Mouse (Mus musculus) heart, adult 11 months (tissue): Measurements from ENCODE around the gene Alkbh5.
A peak's percentile ranks its signal among the peaks of the same experiment; 100 is the strongest.

ENCODE experiments used
- DNase-seq: peaks from one replicate; pipeline ENCODE4 v3.0.0; 2022

Gene Alkbh5

GRCm38 (mm10) chr11:60536180-60536858 lies at the start of gene Alkbh5:
Gene Alkbh5 (plus strand): TSS chr11:60536381.
- DNase-seq: peak; percentile 94

GRCm38 (mm10) chr11:60492726-60493125 lies 43.5 kb upstream of the Alkbh5 start:
- no peak for DNase-seq

GRCm38 (mm10) chr11:60495692-60496091 lies 40.5 kb upstream of the Alkbh5 start:
- no peak for DNase-seq

GRCm38 (mm10) chr11:60507281-60507680 lies 28.9 kb upstream of the Alkbh5 start:
- DNase-seq: no peak

- no peak for DNase-seq
These were observed 27.2 kb upstream of the Alkbh5 start for GRCm38 (mm10) chr11:60508950-60509349.

- no peak for DNase-seq
These were observed 26.7 kb upstream of the Alkbh5 start for GRCm38 (mm10) chr11:60509500-60509899.

- no peak for DNase-seq
These were observed 24.3 kb upstream of the Alkbh5 start for GRCm38 (mm10) chr11:60511893-60512292.

- no peak for DNase-seq
These were observed 23.7 kb upstream of the Alkbh5 start for GRCm38 (mm10) chr11:60512520-60512919.

- no peak for DNase-seq
These were observed 21.2 kb upstream of the Alkbh5 start for GRCm38 (mm10) chr11:60514941-60515340.

GRCm38 (mm10) chr11:60518305-60518704 lies 17.9 kb upstream of the Alkbh5 start:
- no peak for DNase-seq

GRCm38 (mm10) chr11:60522027-60522426 lies 14.2 kb upstream of the Alkbh5 start:
- no peak for DNase-seq

GRCm38 (mm10) chr11:60522661-60523365 lies 13.4 kb upstream of the Alkbh5 start:
- DNase-seq: no peak

GRCm38 (mm10) chr11:60526461-60526860 lies 9.7 kb upstream of the Alkbh5 start:
- DNase-seq: no peak

- DNase-seq: no peak
These were observed 505 bp upstream of the Alkbh5 start for GRCm38 (mm10) chr11:60535676-60536075.

GRCm38 (mm10) chr11:60536859-60537467 lies 782 bp downstream of the Alkbh5 start:
- peak; percentile 99 for DNase-seq

GRCm38 (mm10) chr11:60537468-60538347 lies 1.5 kb downstream of the Alkbh5 start:
- DNase-seq: peak; percentile 100

- DNase-seq: peak; percentile 95
These were observed 2.4 kb downstream of the Alkbh5 start for GRCm38 (mm10) chr11:60538371-60539281.

GRCm38 (mm10) chr11:60539540-60539939 lies 3.4 kb downstream of the Alkbh5 start:
- DNase-seq: no peak

- DNase-seq: peak; percentile 92
These were observed 3.9 kb downstream of the Alkbh5 start for GRCm38 (mm10) chr11:60540002-60540610.

- DNase-seq: peak; percentile 84
These were observed 4.6 kb downstream of the Alkbh5 start for GRCm38 (mm10) chr11:60540761-60541160.

- peak; percentile 54 for DNase-seq
These were observed 5.7 kb downstream of the Alkbh5 start for GRCm38 (mm10) chr11:60541831-60542230.
